Mouse (Mus musculus) bone marrow macrophage, adult 2 months (primary cell): ENCODE measurements around the gene Rexo1.

Source experiments
- CTCF ChIP-seq: IDR thresholded peaks from 2 replicates; pipeline ENCODE4 v1.5.1; 2012; ENCODE audit warnings: low read depth, mild to moderate bottlenecking, low read length, moderate library complexity
- POLR2A ChIP-seq: IDR thresholded peaks from 2 replicates; pipeline ENCODE4 v1.6.1; 2012; ENCODE audit warnings: mild to moderate bottlenecking, low read depth, low read length, borderline replicate concordance

GRCm38 (mm10) chr10:80578911-80579310, 17.6 kb upstream of the Rexo1 start:
- no peak for TF ChIP-seq CTCF
- TF ChIP-seq POLR2A, result no peak
